27 mouse cellular contexts compared by ENCODE assay signal in the genomic region with DNA sequence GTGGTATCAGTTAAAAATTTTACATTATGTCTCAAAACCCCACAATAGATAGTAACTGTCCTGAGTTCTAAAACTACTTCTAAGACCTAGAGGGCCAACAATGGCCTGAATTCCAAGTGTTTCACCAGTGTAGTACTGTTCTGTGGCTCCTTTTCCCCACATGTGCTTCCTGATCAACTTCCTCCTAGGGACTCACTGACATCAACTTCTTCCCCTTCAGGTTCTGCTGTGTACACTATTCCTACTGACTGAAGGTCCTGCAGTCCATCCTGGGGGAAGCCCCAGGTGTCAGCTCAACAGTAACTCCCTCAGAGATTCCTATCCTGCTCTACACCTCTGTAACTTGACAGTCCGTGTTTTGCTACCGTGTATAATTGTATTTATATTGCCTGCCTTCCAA.
DNase-seq lines count a peak whose midpoint lies in the region; ATAC-seq and TF ChIP-seq lines count a peak whose summit lies in the region.
"Had no signal": no experiment of that assay in that cellular context is flagged by ENCODE, and none has a peak within 500 bp of the region (broad histone marks: within the 10 kb centered on the region; RNA-seq: fewer than 3 reads in every experiment).

No protein-coding gene starts in this region.

- no peak for TF ChIP-seq POLR2A in CH12.LX (IDR thresholded peaks at IDR 0.05; ENCODE audit: low read depth, low read length)

- H3K9ac ChIP-seq in CH12.LX (ENCODE audit: insufficient read depth, low read depth), result peak overlapping the region; percentile 18; the same call in 1 of the 2 replicates
- no peak overlapping the region for H3K9ac ChIP-seq in forebrain, postnatal 0 days
- H3K9ac ChIP-seq: embryonic facial prominence, embryonic 13.5 days; embryonic facial prominence, embryonic 15.5 days; forebrain, embryonic 12.5 days had no signal

- peak overlapping the region; percentile 48; the same call in 1 of the 2 replicates for H3K27ac ChIP-seq in CH12.LX (ENCODE audit: insufficient read depth, low read depth)
- no peak overlapping the region for H3K27ac ChIP-seq in forebrain, postnatal 0 days (ENCODE audit: low read depth, low read length)
- H3K27ac ChIP-seq: embryonic facial prominence, embryonic 13.5 days; embryonic facial prominence, embryonic 15.5 days; forebrain, embryonic 10.5 days; forebrain, embryonic 12.5 days had no signal

- no peak for TF ChIP-seq EP300 in CH12.LX (IDR thresholded peaks at IDR 0.05; ENCODE audit: low read length)

- ATAC-seq in granulocyte monocyte progenitor cell, adult 5-6 weeks (replicated peaks; ENCODE audit: poor library complexity, severe bottlenecking), result peak; percentile 63; the same call in 1 of the 2 replicates
- peak; percentile 49 for ATAC-seq in megakaryocyte progenitor cell, adult 5-6 weeks (replicated peaks; ENCODE audit: poor library complexity)
- no peak for ATAC-seq in forebrain, postnatal 0 days
- ATAC-seq: activated CD4-positive, CD25-positive, alpha-beta regulatory T cell, adult 4 months; forebrain, embryonic 14.5 days; forebrain, embryonic 16.5 days; Patski had no signal

- H3K27me3 ChIP-seq in CH12.LX (replicated peaks), result no peaks in the 10 kb centered on the region
- no peaks in the 10 kb centered on the region for H3K27me3 ChIP-seq in forebrain, postnatal 0 days (ENCODE audit: insufficient read depth, low read length)
- H3K27me3 ChIP-seq: embryonic facial prominence, embryonic 13.5 days; embryonic facial prominence, embryonic 15.5 days; forebrain, embryonic 12.5 days; Patski had no signal

- in situ Hi-C loops in CH12.LX (cut with MboI; ENCODE audit: low pct_ligation_motif_present, low pct_unique_long_range_greater_than_20kb, low sequenced_read_pairs), result no loop called here

- dilution Hi-C loops in CH12.LX (cut with MboI; ENCODE audit: extremely low pct_ligation_motif_present, extremely low pct_unique_long_range_greater_than_20kb, low sequenced_read_pairs), result no loop called here

- no peaks in the 10 kb centered on the region for H3K9me3 ChIP-seq in CH12.LX (replicated peaks; ENCODE audit: low read length)
- no peaks in the 10 kb centered on the region for H3K9me3 ChIP-seq in forebrain, postnatal 0 days (ENCODE audit: low read length)
- H3K9me3 ChIP-seq: embryonic facial prominence, embryonic 13.5 days; embryonic facial prominence, embryonic 15.5 days; forebrain, embryonic 10.5 days; forebrain, embryonic 12.5 days; G1E had no signal

- peaks cover 24 to 71% of the 10 kb centered on the region in 2 experiments for H3K4me1 ChIP-seq in CH12.LX (ENCODE audit: control insufficient read depth in 1 of 2, insufficient read depth in 2 of 2)
- H3K4me1 ChIP-seq in forebrain, postnatal 0 days (ENCODE audit: insufficient read depth), result no peaks in the 10 kb centered on the region

- DNase-seq in CH12.LX (ENCODE audit: extremely low read depth), result peak; percentile 35
- peak; percentile 2 for DNase-seq in yolk sac, embryonic 10.5 days (ENCODE audit: low spot score)
- DNase-seq in forebrain, postnatal 0 days, result no peak
- DNase-seq in right cerebral cortex, postnatal 36 days (ENCODE audit: low spot score in 2 of 2), result no peak
- DNase-seq in adrenal gland, postnatal 4 days (ENCODE audit: low spot score in 2 of 2), result no peak
- DNase-seq: adrenal gland, adult 8-10 months; adrenal gland, postnatal 14 days; adrenal gland, postnatal 36 days; cerebellum, adult 11 months; cerebellum, adult 18-20 months; cerebellum, adult 8-10 months; cerebellum, adult 9-11 months; cerebellum, postnatal 14 days; cerebellum, postnatal 36 days; embryo, embryonic 11 days had no signal

- H3K36me3 ChIP-seq in CH12.LX (replicated peaks in 1 of 2; ENCODE audit: control insufficient read depth in 1 of 2, insufficient read depth in 1 of 2, low read length in 1 of 2), result no peaks in the 10 kb centered on the region
- H3K36me3 ChIP-seq in forebrain, postnatal 0 days (ENCODE audit: insufficient read depth), result no peaks in the 10 kb centered on the region
- H3K36me3 ChIP-seq: embryonic facial prominence, embryonic 13.5 days; embryonic facial prominence, embryonic 15.5 days; forebrain, embryonic 10.5 days; forebrain, embryonic 12.5 days; G1E had no signal

- H3K79me2 ChIP-seq in CH12.LX (replicated peaks; ENCODE audit: control insufficient read depth, extremely low read depth, insufficient read depth, poor library complexity, severe bottlenecking), result no peaks in the 10 kb centered on the region

- TF ChIP-seq CTCF in CH12.LX (conservative IDR thresholded peaks at IDR 0.05 in 1 of 2, IDR thresholded peaks at IDR 0.05 in 1 of 2; ENCODE audit: low read depth in 2 of 2, low read length in 2 of 2), result no peak
- TF ChIP-seq CTCF in forebrain, postnatal 0 days (IDR thresholded peaks at IDR 0.05; ENCODE audit: low read depth), result no peak

- peak overlapping the region; percentile 22; the same call in 1 of the 2 replicates for H3K4me2 ChIP-seq in CH12.LX (ENCODE audit: insufficient read depth, low read depth, poor library complexity, severe bottlenecking)
- H3K4me2 ChIP-seq in forebrain, postnatal 0 days (ENCODE audit: low read depth), result no peak overlapping the region
- H3K4me2 ChIP-seq: embryonic facial prominence, embryonic 13.5 days; embryonic facial prominence, embryonic 15.5 days; forebrain, embryonic 12.5 days had no signal

- 90% methylated on average over 2 of the region's 2 CpGs for WGBS in forebrain, postnatal 0 days

- no peak overlapping the region for H3K4me3 ChIP-seq in CH12.LX (replicated peaks in 1 of 3; ENCODE audit: low read depth in 2 of 3, low read length in 2 of 3, poor library complexity in 1 of 3)
- H3K4me3 ChIP-seq in forebrain, postnatal 0 days (ENCODE audit: low read depth, low read length), result no peak overlapping the region
- H3K4me3 ChIP-seq: embryonic facial prominence, embryonic 13.5 days; embryonic facial prominence, embryonic 15.5 days; erythroblast, embryonic 14.5 days; forebrain, embryonic 10.5 days; forebrain, embryonic 12.5 days had no signal

- TF ChIP-seq RAD21 in CH12.LX (IDR thresholded peaks at IDR 0.05; ENCODE audit: low read depth, low read length), result no peak

TF ChIP-seq in CH12.LX, 34 proteins besides CTCF, POLR2A, EP300 and RAD21:
- 0 out of 2 replicates have a peak, but pooled peaks have one; percentile 28 for TF ChIP-seq BHLHE40 (IDR thresholded peaks at IDR 0.05; ENCODE audit: low read depth, low read length)
- TF ChIP-seq RCOR1 (conservative IDR thresholded peaks at IDR 0.05; ENCODE audit: low read depth, low read length), result no peak
- TF ChIP-seq ZMIZ1 (IDR thresholded peaks at IDR 0.05; ENCODE audit: low read depth, low read length), result no peak

Comparison
In these comparisons a context has a peak if more than half of its experiments do, and no peak if none do; other contexts are left out.
1. DNase-seq: peak in CH12.LX (single experiment) and yolk sac, embryonic 10.5 days (single experiment); none in forebrain, postnatal 0 days (single experiment), right cerebral cortex, postnatal 36 days (0 of 2) and adrenal gland, postnatal 4 days (0 of 2).